Mouse (Mus musculus) urinary bladder, adult 2 months (tissue): Measurements from ENCODE around the gene Tex101. TPM values are rescaled to one million over a fixed set of nuclear protein-coding genes. Genes with fewer than 3 reads are reported as not detected.
"Not testable (repeated sequence)": the region's sequence is repeated elsewhere in the genome, so short reads cannot be mapped to it uniquely, and the experiment has no call there.

Experiments used
- DNase-seq: peaks from one replicate; pipeline ENCODE4 v3.0.0; 2022; ENCODE audit warnings: low spot score
- polyA plus RNA-seq: library from polyadenylated mRNA; depleted of rRNA; stranded (reverse); fragments of >200 nt; gene quantifications from 2 replicates; pipeline ENCODE4 v1.2.3, GENCODE M21; 2012; rRNA removed

Gene Tex101
- polyA plus RNA-seq, 1 experiment: not detected

DNA sequence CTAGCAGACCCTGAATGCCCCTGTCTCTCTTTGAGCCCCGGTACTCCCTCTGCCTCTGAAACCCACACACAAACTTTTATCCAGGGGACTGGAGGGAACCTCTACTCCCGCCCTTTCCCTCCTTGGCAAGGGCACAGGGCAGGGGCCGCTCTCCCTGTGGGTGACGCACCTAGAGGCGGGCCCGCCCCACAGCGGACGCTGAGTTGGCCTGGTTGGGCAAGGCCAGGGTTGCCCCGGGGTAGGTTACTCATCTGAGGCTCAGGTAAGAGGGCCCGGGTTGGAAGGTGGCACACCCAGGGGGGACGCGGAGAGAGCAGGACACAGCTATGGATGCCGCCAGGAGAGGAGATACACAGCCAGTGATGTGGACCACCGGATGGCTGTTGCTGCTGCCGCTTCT lies 40.2 kb downstream of the Tex101 start, which contains the start of gene Lypd3:
Gene Lypd3 (plus strand): TSS at position 287 of the 400 bp plus-strand sequence.
- peak; percentile 59 for DNase-seq

DNA sequence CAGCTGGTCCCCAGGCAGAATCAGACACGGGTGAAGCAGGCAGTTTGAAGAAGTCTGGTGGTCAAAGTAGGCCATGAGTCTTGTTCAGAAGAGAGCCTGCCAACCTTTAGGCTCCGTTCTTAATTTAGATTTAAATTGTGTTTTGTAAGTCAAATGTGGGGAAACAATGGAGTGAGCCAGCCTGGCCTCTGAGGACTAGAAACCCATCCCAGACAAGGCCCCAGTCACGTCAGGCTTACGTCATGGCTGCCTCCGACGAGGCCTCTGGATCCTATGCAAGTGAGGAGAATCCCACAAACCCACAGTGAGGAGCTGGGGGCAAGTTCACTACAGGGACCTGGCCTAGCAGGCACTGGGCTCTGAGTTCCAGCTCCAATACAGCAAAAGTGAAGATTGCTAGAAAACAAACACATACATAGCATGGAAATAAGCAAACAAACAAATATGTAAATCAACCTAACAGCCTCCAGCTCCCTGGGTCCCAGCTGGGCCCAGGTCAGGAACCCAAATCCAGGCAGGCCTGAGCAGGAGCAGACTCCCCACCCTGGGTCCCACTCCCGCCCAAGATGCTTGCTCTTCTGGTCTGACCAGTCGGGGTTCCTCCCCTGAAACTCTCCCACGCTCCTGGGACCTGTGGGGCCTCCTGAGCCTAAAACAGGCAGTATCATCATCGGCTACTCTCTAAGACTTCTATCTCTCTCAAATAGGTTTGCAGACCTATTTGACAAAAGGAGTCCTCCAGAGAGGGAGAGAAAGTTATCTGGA lies 46.2 kb downstream of the Tex101 start:
- peak; percentile 54 for DNase-seq

DNA sequence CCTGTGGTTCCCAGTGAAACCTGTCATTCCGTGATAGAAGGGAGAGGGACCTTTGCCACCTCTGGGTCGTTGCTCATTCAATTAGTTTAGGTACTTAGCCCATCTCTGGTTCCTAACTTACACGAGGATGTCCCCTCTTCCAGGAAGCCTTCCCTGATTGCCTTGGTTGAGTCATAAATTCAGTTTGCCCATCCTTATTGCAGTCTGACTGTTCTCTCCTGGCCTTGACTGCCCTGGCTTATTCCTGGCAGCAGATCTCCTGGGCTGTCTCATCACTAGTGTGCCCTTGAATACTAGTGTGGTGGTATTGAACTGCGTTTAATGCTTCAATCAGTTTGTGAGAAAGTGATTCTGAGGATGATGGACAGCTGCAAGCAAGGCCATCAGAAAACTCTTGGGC lies 46.8 kb downstream of the Tex101 start:
- DNase-seq: no peak

DNA sequence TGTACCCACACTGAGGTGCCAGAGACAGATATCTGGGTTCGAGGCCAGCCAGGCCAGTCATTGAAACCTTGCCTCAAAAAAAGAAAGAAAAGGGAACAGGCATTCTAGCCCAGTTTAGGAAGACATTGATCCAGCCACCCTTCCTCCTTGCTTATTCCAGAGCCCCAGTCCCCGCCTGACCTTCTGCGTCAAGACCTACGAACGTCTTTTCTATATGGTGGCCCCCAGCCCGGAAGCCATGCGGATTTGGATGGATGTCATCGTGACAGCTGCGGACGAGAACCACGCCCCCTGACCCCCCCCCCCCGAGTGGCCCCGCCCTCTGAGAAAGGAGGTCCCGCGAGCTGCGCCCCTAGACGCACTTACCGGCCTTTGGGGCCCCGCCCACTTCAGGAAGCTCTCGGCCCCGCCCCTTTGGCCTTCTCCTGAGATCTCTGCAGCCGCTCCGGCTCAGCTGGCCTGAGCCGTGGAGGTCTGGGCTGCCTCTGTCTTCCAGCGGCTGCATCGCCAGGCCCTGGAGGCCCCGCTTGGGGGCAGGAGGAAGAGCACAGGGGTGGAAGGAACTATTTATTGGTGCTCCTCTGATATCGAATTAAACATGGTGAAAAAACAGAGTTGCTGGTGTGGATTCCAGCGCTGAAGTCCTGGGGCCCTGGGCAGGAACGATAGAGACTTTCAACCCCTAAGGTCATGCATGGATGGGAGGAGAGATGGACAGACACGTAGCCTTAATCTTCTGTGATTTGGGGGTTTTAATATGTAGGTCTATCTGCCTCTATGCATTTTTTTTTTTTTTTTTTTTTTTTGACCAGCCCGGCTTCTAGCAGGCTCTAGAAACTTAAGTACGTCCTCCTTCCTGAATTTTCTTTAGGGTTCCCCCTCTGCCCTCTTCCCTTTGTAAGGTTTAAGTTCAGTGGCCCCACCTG lies 47.5 kb downstream of the Tex101 start:
- DNase-seq: peak; percentile 67

GRCm38 (mm10) chr7:24622967-24623366 lies 53.5 kb downstream of the Tex101 start:
- no peak for DNase-seq

GRCm38 (mm10) chr7:24621193-24621592 lies 55.3 kb downstream of the Tex101 start:
- DNase-seq: no peak

DNA sequence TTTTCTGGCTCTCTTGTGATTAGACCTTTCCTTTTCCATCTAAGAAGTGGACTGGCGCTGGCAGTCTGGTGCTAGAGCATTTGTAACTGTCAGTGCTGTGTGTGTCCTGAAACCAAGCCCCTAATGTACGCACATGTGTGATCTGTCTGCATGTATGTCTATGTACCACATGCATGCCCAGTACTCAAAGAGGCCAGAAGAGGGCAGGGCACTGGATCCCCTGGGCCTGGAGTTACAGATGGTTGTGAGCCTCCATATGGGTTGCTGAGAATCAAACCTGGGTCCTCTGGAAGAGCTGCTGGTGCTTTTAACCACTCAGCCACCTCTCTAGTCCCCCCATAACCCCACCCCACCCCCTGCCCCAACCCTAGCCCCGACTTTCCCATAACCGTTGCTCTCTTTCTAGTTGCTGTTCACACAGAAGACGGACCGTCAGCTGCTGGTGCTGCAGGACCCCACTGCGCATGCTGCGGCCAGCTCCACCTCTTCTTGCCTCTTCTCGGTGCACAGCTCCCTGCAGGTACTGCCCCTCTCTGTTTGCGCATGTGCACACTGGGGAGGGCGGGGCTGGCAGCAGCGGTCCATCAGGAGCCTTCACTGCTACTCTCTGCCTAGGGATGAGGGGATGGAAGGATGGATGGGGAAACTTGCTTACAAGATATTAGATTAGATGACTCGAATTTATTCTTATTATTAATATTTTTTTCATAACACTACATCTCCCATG lies 56.6 kb downstream of the Tex101 start:
- DNase-seq: no peak

- DNase-seq: not testable (repeated sequence)
Measured at GRCm38 (mm10) chr7:24618374-24618773, 58.1 kb downstream of the Tex101 start.

Other genes starting within 250 kb of the Tex101 start
- 0.03 TPM in 1 of 2 replicates, not detected in the other for gene Irgc1, start 224.4 kb downstream of the Tex101 start, polyA plus RNA-seq
- 18.8 and 28.9 TPM in 2 replicates for gene Plaur, start 214.2 kb downstream of the Tex101 start, polyA plus RNA-seq
- 10.0 and 19.2 TPM in 2 replicates for gene Cadm4, start 194.7 kb downstream of the Tex101 start, polyA plus RNA-seq
- 10.0 and 10.7 TPM in 2 replicates for gene Zfp428, start 169.7 kb downstream of the Tex101 start, polyA plus RNA-seq
- gene AC161166.1, start 164.2 kb downstream of the Tex101 start, polyA plus RNA-seq: not detected in 2 replicates
- 10.8 and 12.4 TPM in 2 replicates for gene Irgq, start 146.0 kb downstream of the Tex101 start, polyA plus RNA-seq
- 0.10 and 0.21 TPM in 2 replicates for gene Pinlyp, start 130.6 kb downstream of the Tex101 start, polyA plus RNA-seq
- gene Xrcc1, start 130.4 kb downstream of the Tex101 start, polyA plus RNA-seq: 32.5 and 33.5 TPM in 2 replicates
- 59.0 and 67.0 TPM in 2 replicates for gene Ethe1, start 89.1 kb downstream of the Tex101 start, polyA plus RNA-seq
- gene Zfp575, start 89.0 kb downstream of the Tex101 start, polyA plus RNA-seq: 0.44 and 0.83 TPM in 2 replicates
- gene Phldb3, start 65.9 kb downstream of the Tex101 start, polyA plus RNA-seq: 6.8 and 7.9 TPM in 2 replicates
- 47.0 and 53.2 TPM in 2 replicates for gene Lypd3, start 40.1 kb downstream of the Tex101 start, polyA plus RNA-seq
- gene BC049730, start 32.6 kb upstream of the Tex101 start, polyA plus RNA-seq: not detected in 2 replicates
- gene Gm4763, start 50.2 kb upstream of the Tex101 start, polyA plus RNA-seq: not detected in 2 replicates
- 0.04 and 0.07 TPM in 2 replicates for gene Cd177, start 83.6 kb upstream of the Tex101 start, polyA plus RNA-seq
- gene Ceacam10, start 100.5 kb upstream of the Tex101 start, polyA plus RNA-seq: not detected in 2 replicates
- 10.7 and 12.1 TPM in 2 replicates for gene Gm9844, start 185.5 kb upstream of the Tex101 start, polyA plus RNA-seq
- not detected in 2 replicates for gene Lypd4, start 193.3 kb upstream of the Tex101 start, polyA plus RNA-seq
- not detected in 2 replicates for gene Dmrtc2, start 193.4 kb upstream of the Tex101 start, polyA plus RNA-seq
- gene Rps19, start 207.7 kb upstream of the Tex101 start, polyA plus RNA-seq: 1,077 and 1,084 TPM in 2 replicates
- gene Cd79a, start 220.7 kb upstream of the Tex101 start, polyA plus RNA-seq: 0.65 and 0.74 TPM in 2 replicates
- 174 and 180 TPM in 2 replicates for gene Arhgef1, start 226.2 kb upstream of the Tex101 start, polyA plus RNA-seq